Mouse (Mus musculus): Measurements from ENCODE around the gene Ccdc78. TPM values are rescaled to one million over a fixed set of nuclear protein-coding genes. Genes with fewer than 3 reads are reported as not detected.

Ccdc78 gene
- polyA plus RNA-seq, 1 experiment from 2014 or later: 0.24 TPM

- Histone ChIP-seq H3K27me3 (ENCODE audit: control insufficient read depth, insufficient read depth, low read length) (no peaks in the 10 kb centered on the region), H3K4me1 (replicated peaks; ENCODE audit: control insufficient read depth, insufficient read depth) (peaks cover 3% of the 10 kb centered on the region), H3K27ac (replicated peaks) (no peak overlapping the region), H3K4me3 (ENCODE audit: low read depth, low read length) (no peak overlapping the region), H3K4me2 (replicated peaks; ENCODE audit: low read depth) (no peak overlapping the region), H3K9ac (ENCODE audit: low read length) (no peak overlapping the region), H3K36me3 (ENCODE audit: control insufficient read depth, insufficient read depth, low read length) (no peaks in the 10 kb centered on the region), H3K9me3 (ENCODE audit: control insufficient read depth, low read length) (no peaks in the 10 kb centered on the region)
- ATAC-seq (ENCODE audit: low FRiP score, low TSS enrichment) (no peak), DNase-seq (ENCODE audit: low spot score) (no peak)
- 57% methylated on average over 9 of the region's 9 CpGs for WGBS
- TF ChIP-seq EP300 (optimal IDR thresholded peaks at IDR 0.05) (no peak), CTCF (IDR thresholded peaks at IDR 0.05; ENCODE audit: low read depth) (no peak)
These were observed 17.0 kb upstream of the Ccdc78 start for GRCm38 (mm10) chr17:25769331-25769730.

- peak within 1 kb of the TSS; percentile 71 for H3K4me3 ChIP-seq (ENCODE audit: low read depth, low read length)
These were observed 12.7 kb upstream of the Ccdc78 start, which contains the start of gene Narfl for GRCm38 (mm10) chr17:25773549-25774120. Gene Narfl (plus strand): TSS chr17:25773776.

GRCm38 (mm10) chr17:25775318-25776062 lies 10.9 kb upstream of the Ccdc78 start:
- Histone ChIP-seq H3K36me3 (ENCODE audit: control insufficient read depth, insufficient read depth, low read length) (no peaks in the 10 kb centered on the region; the same call in 1 of the 2 replicates), H3K27ac (replicated peaks) (no peak overlapping the region), H3K4me2 (replicated peaks; ENCODE audit: low read depth) (no peak overlapping the region), H3K9ac (ENCODE audit: low read length) (no peak overlapping the region), H3K4me3 (ENCODE audit: low read depth, low read length) (no peak overlapping the region), H3K9me3 (ENCODE audit: control insufficient read depth, low read length) (no peaks in the 10 kb centered on the region), H3K4me1 (replicated peaks; ENCODE audit: control insufficient read depth, insufficient read depth) (peaks cover 3% of the 10 kb centered on the region), H3K27me3 (ENCODE audit: control insufficient read depth, insufficient read depth, low read length) (no peaks in the 10 kb centered on the region)
- ATAC-seq (ENCODE audit: low FRiP score, low TSS enrichment): no peak
- WGBS: 79% methylated on average over 10 of the region's 10 CpGs
- DNase-seq (ENCODE audit: low spot score): no peak
- TF ChIP-seq EP300 (optimal IDR thresholded peaks at IDR 0.05): no peak
- TF ChIP-seq CTCF (IDR thresholded peaks at IDR 0.05; ENCODE audit: low read depth): no peak

More at GRCm38 (mm10) chr17:25773549-25774120, 12.7 kb upstream of the Ccdc78 start, which contains the start of gene Narfl:
- Histone ChIP-seq H3K4me2 (replicated peaks; ENCODE audit: low read depth) (peak within 1 kb of the TSS; percentile 77), H3K27me3 (ENCODE audit: control insufficient read depth, insufficient read depth, low read length) (no peaks in the 10 kb centered on the region), H3K36me3 (ENCODE audit: control insufficient read depth, insufficient read depth, low read length) (no peaks in the 10 kb centered on the region; the same call in 1 of the 2 replicates), H3K27ac (replicated peaks) (no peak within 1 kb of the TSS; the same call in 1 of the 2 replicates), H3K9me3 (ENCODE audit: control insufficient read depth, low read length) (no peaks in the 10 kb centered on the region), H3K9ac (ENCODE audit: low read length) (peak within 1 kb of the TSS; percentile 87), H3K4me1 (replicated peaks; ENCODE audit: control insufficient read depth, insufficient read depth) (peaks cover 3% of the 10 kb centered on the region)
- TF ChIP-seq CTCF (IDR thresholded peaks at IDR 0.05; ENCODE audit: low read depth) (peak; percentile 100), EP300 (optimal IDR thresholded peaks at IDR 0.05) (no peak)
- ATAC-seq (ENCODE audit: low FRiP score, low TSS enrichment) (peak; percentile 84), DNase-seq (ENCODE audit: low spot score) (peak; percentile 98)
- WGBS: under 1% methylated on average over 37 of the region's 37 CpGs

GRCm38 (mm10) chr17:25777948-25778347 lies 8.4 kb upstream of the Ccdc78 start:
- H3K4me1 ChIP-seq (replicated peaks; ENCODE audit: control insufficient read depth, insufficient read depth): peaks cover 3% of the 10 kb centered on the region
- H3K4me2 ChIP-seq (replicated peaks; ENCODE audit: low read depth): no peak overlapping the region
- WGBS: 91% methylated on average over 5 of the region's 5 CpGs
- H3K27me3 ChIP-seq (ENCODE audit: control insufficient read depth, insufficient read depth, low read length): no peaks in the 10 kb centered on the region
- H3K36me3 ChIP-seq (ENCODE audit: control insufficient read depth, insufficient read depth, low read length): peaks cover 5% of the 10 kb centered on the region; the same call in 1 of the 2 replicates
- no peaks in the 10 kb centered on the region for H3K9me3 ChIP-seq (ENCODE audit: control insufficient read depth, low read length)
- no peak overlapping the region for H3K9ac ChIP-seq (ENCODE audit: low read length)
- no peak for TF ChIP-seq EP300 (optimal IDR thresholded peaks at IDR 0.05)
- no peak overlapping the region for H3K4me3 ChIP-seq (ENCODE audit: low read depth, low read length)
- DNase-seq (ENCODE audit: low spot score) (no peak), ATAC-seq (ENCODE audit: low FRiP score, low TSS enrichment) (no peak)
- H3K27ac ChIP-seq (replicated peaks): no peak overlapping the region

GRCm38 (mm10) chr17:25781339-25781738 lies 5.0 kb upstream of the Ccdc78 start:
- TF ChIP-seq EP300 (optimal IDR thresholded peaks at IDR 0.05): no peak
- TF ChIP-seq CTCF (IDR thresholded peaks at IDR 0.05; ENCODE audit: low read depth): no peak
- 67% methylated on average over 6 of the region's 6 CpGs for WGBS

DNA sequence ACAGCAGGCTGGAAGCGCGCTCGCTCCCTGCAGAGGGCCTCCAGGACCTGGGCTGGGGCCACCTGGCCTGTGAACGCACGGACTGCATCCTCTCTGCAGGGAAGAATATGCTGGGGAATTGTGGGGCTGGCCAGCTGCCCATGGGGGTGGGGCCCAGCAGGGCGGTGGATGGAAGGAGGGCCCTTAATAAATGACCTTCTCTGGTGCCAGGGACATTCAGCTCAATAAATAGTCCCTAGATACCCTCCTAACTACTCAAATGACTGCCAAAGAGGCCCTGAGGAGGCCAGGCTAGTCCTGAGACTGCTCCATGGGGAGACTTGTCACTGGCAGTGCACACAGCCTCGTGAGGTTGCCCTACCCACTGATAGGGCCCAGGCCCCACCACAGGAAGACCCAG lies 3.3 kb upstream of the Ccdc78 start:
- WGBS: 66% methylated on average over 7 of the region's 7 CpGs
- TF ChIP-seq CTCF (IDR thresholded peaks at IDR 0.05; ENCODE audit: low read depth) (no peak), EP300 (optimal IDR thresholded peaks at IDR 0.05) (no peak)
- ATAC-seq (ENCODE audit: low FRiP score, low TSS enrichment): no peak
- no peak for DNase-seq (ENCODE audit: low spot score)
- Histone ChIP-seq H3K4me1 (replicated peaks; ENCODE audit: control insufficient read depth, insufficient read depth) (peaks cover 5% of the 10 kb centered on the region), H3K27ac (replicated peaks) (no peak overlapping the region), H3K4me2 (replicated peaks; ENCODE audit: low read depth) (no peak overlapping the region), H3K36me3 (ENCODE audit: control insufficient read depth, insufficient read depth, low read length) (peaks cover 5% of the 10 kb centered on the region; the same call in 1 of the 2 replicates), H3K27me3 (ENCODE audit: control insufficient read depth, insufficient read depth, low read length) (no peaks in the 10 kb centered on the region), H3K4me3 (ENCODE audit: low read depth, low read length) (no peak overlapping the region), H3K9ac (ENCODE audit: low read length) (no peak overlapping the region), H3K9me3 (ENCODE audit: control insufficient read depth, low read length) (no peaks in the 10 kb centered on the region)

More at GRCm38 (mm10) chr17:25781339-25781738, 5.0 kb upstream of the Ccdc78 start:
- no peak overlapping the region for H3K27ac ChIP-seq (replicated peaks)
- DNase-seq (ENCODE audit: low spot score) (no peak), ATAC-seq (ENCODE audit: low FRiP score, low TSS enrichment) (no peak)
- no peak overlapping the region for H3K9ac ChIP-seq (ENCODE audit: low read length)
- no peak overlapping the region for H3K4me2 ChIP-seq (replicated peaks; ENCODE audit: low read depth)
- no peak overlapping the region for H3K4me3 ChIP-seq (ENCODE audit: low read depth, low read length)
- no peaks in the 10 kb centered on the region for H3K9me3 ChIP-seq (ENCODE audit: control insufficient read depth, low read length)
- peaks cover 5% of the 10 kb centered on the region; the same call in 1 of the 2 replicates for H3K36me3 ChIP-seq (ENCODE audit: control insufficient read depth, insufficient read depth, low read length)
- no peaks in the 10 kb centered on the region for H3K27me3 ChIP-seq (ENCODE audit: control insufficient read depth, insufficient read depth, low read length)
- H3K4me1 ChIP-seq (replicated peaks; ENCODE audit: control insufficient read depth, insufficient read depth): peaks cover 5% of the 10 kb centered on the region
